Mouse (Mus musculus) kidney, adult 2 months (tissue): Measurements from ENCODE around the gene Gm42674.

Experiments
- CTCF ChIP-seq: fragments of 200-500 bp; conservative IDR thresholded peaks from 2 replicates; pipeline ENCODE4 v1.5.1; 2011; ENCODE audit warnings: low read depth, mild to moderate bottlenecking, control low read depth, low read length, moderate library complexity, mixed read lengths; ENCODE audit not compliant: insufficient read depth, insufficient read length
- POLR2A ChIP-seq: fragments of 200-500 bp; IDR thresholded peaks from one replicate; pipeline ENCODE4 v1.6.1; 2011; ENCODE audit warnings: low read depth, low read length, control low read depth

DNA sequence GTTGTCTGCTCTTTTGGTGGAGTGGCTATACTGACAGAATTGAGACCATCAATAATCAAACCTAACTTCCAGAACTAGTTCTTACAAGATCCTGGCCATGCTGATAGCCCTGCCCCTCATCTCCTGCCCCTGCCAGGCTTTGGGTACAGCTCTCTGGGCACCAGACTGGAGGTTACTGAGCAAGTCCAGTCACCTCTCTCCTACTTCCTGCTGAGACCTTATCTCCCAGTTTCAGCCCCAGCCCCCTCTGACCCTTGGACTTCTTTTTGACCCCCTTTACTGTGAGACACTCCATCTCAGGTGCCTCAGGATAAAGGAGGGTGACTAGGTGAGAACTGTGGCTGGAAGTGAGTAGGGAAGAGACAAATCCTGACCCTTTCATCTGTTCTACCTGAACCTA lies 7.4 kb downstream of the Gm42674 start:
- TF ChIP-seq CTCF (no peak), POLR2A (no peak)
